Mouse (Mus musculus): ENCODE measurements around the gene Gm26602. TPM values are rescaled to one million over a fixed set of nuclear protein-coding genes. Genes with fewer than 3 reads are reported as not detected.

Gm26602 gene
- 3.7 TPM for polyA plus RNA-seq (2017; shearing (Covaris generic))

GRCm38 (mm10) chr10:79910556-79910955, at the start of gene Gm26602:
Gene Gm26602 (plus strand): TSS chr10:79910856.

GRCm38 (mm10) chr10:79874290-79874862, 36.3 kb upstream of the Gm26602 start, which contains the start of the genes Prtn3 and Plppr3:
Gene Prtn3 (plus strand): TSS chr10:79874476.
Gene Plppr3 (minus strand): TSS chr10:79874634.

GRCm38 (mm10) chr10:79886054-79886453, 24.6 kb upstream of the Gm26602 start, which contains the start of gene Elane:
Gene Elane (plus strand): TSS chr10:79886247.

GRCm38 (mm10) chr10:79890670-79891069, 20.0 kb upstream of the Gm26602 start, which contains the start of gene Cfd:
Gene Cfd (plus strand): TSS chr10:79890853.

GRCm38 (mm10) chr10:79908167-79909091, 2.2 kb upstream of the Gm26602 start, which contains the start of gene Med16:
Gene Med16 (minus strand): TSS chr10:79908923.

GRCm38 (mm10) chr10:79916808-79917531, 6.3 kb downstream of the Gm26602 start, which contains the start of gene Kiss1r:
Gene Kiss1r (plus strand): TSS chr10:79916971.

GRCm38 (mm10) chr10:79920958-79921535, 10.4 kb downstream of the Gm26602 start, which contains the start of gene R3hdm4:
Gene R3hdm4 (minus strand): TSS chr10:79921208.

GRCm38 (mm10) chr10:79926491-79927323, 16.1 kb downstream of the Gm26602 start, which contains the start of gene Arid3a:
Gene Arid3a (plus strand): TSS chr10:79927043.

GRCm38 (mm10) chr10:79959847-79960601, 49.4 kb downstream of the Gm26602 start, which contains the start of gene Wdr18:
Gene Wdr18 (plus strand): TSS chr10:79960152.

Other genes with a start within 250 kb of the Gm26602 start
- gene Madcam1, start 246.3 kb upstream of the Gm26602 start, polyA plus RNA-seq (2017; shearing (Covaris generic)): 0.40 TPM
- gene Tpgs1, start 241.5 kb upstream of the Gm26602 start, polyA plus RNA-seq (2017; shearing (Covaris generic)): 29.7 TPM
- 12.9 TPM for gene Cdc34, start 228.7 kb upstream of the Gm26602 start, polyA plus RNA-seq (2017; shearing (Covaris generic))
- gene Gzmm, start 221.8 kb upstream of the Gm26602 start, polyA plus RNA-seq (2017; shearing (Covaris generic)): 0.63 TPM
- 186 TPM for gene Bsg, start 206.4 kb upstream of the Gm26602 start, polyA plus RNA-seq (2017; shearing (Covaris generic))
- not detected for gene Hcn2, start 194.2 kb upstream of the Gm26602 start, polyA plus RNA-seq (2017; shearing (Covaris generic))
- gene Polrmt, start 164.3 kb upstream of the Gm26602 start, polyA plus RNA-seq (2017; shearing (Covaris generic)): 35.6 TPM
- not detected for gene Fgf22, start 155.8 kb upstream of the Gm26602 start, polyA plus RNA-seq (2017; shearing (Covaris generic))
- 4.2 TPM for gene Rnf126, start 143.9 kb upstream of the Gm26602 start, polyA plus RNA-seq (2017; shearing (Covaris generic))
- gene Fstl3, start 133.6 kb upstream of the Gm26602 start, polyA plus RNA-seq (2017; shearing (Covaris generic)): 0.52 TPM
- gene Prss57, start 119.9 kb upstream of the Gm26602 start, polyA plus RNA-seq (2017; shearing (Covaris generic)): not detected
- gene Palm, start 117.3 kb upstream of the Gm26602 start, polyA plus RNA-seq (2017; shearing (Covaris generic)): 0.27 TPM
- not detected for gene Misp, start 89.9 kb upstream of the Gm26602 start, polyA plus RNA-seq (2017; shearing (Covaris generic))
- 357 TPM for gene Ptbp1, start 56.4 kb upstream of the Gm26602 start, polyA plus RNA-seq (2017; shearing (Covaris generic))
- not detected for gene Prtn3, start 36.4 kb upstream of the Gm26602 start, polyA plus RNA-seq (2017; shearing (Covaris generic))
- gene Plppr3, start 36.2 kb upstream of the Gm26602 start, polyA plus RNA-seq (2017; shearing (Covaris generic)): 5.6 TPM
- gene Elane, start 24.6 kb upstream of the Gm26602 start, polyA plus RNA-seq (2017; shearing (Covaris generic)): not detected
- gene Cfd, start 20.0 kb upstream of the Gm26602 start, polyA plus RNA-seq (2017; shearing (Covaris generic)): not detected
- 18.3 TPM for gene Med16, start 1.9 kb upstream of the Gm26602 start, polyA plus RNA-seq (2017; shearing (Covaris generic))
- gene Kiss1r, start 6.1 kb downstream of the Gm26602 start, polyA plus RNA-seq (2017; shearing (Covaris generic)): 0.24 TPM
- gene R3hdm4, start 10.4 kb downstream of the Gm26602 start, polyA plus RNA-seq (2017; shearing (Covaris generic)): 205 TPM
- 7.4 TPM for gene Arid3a, start 16.2 kb downstream of the Gm26602 start, polyA plus RNA-seq (2017; shearing (Covaris generic))
- gene Wdr18, start 49.3 kb downstream of the Gm26602 start, polyA plus RNA-seq (2017; shearing (Covaris generic)): 79.7 TPM
- 0.22 TPM for gene Grin3b, start 59.9 kb downstream of the Gm26602 start, polyA plus RNA-seq (2017; shearing (Covaris generic))
- 3.8 TPM for gene Tmem259, start 73.5 kb downstream of the Gm26602 start, polyA plus RNA-seq (2017; shearing (Covaris generic))
- 1,134 TPM for gene Cnn2, start 77.7 kb downstream of the Gm26602 start, polyA plus RNA-seq (2017; shearing (Covaris generic))
- 62.4 TPM for gene Abca7, start 85.6 kb downstream of the Gm26602 start, polyA plus RNA-seq (2017; shearing (Covaris generic))
- gene Arhgap45, start 105.8 kb downstream of the Gm26602 start, polyA plus RNA-seq (2017; shearing (Covaris generic)): 911 TPM
- gene Polr2e, start 128.9 kb downstream of the Gm26602 start, polyA plus RNA-seq (2017; shearing (Covaris generic)): 250 TPM
- gene Gpx4, start 136.3 kb downstream of the Gm26602 start, polyA plus RNA-seq (2017; shearing (Covaris generic)): 504 TPM
- 71.4 TPM for gene Sbno2, start 194.7 kb downstream of the Gm26602 start, polyA plus RNA-seq (2017; shearing (Covaris generic))
- 10.0 TPM for gene Stk11, start 204.9 kb downstream of the Gm26602 start, polyA plus RNA-seq (2017; shearing (Covaris generic))
- gene Atp5d, start 227.8 kb downstream of the Gm26602 start, polyA plus RNA-seq (2017; shearing (Covaris generic)): 362 TPM
- 2.3 TPM for gene Cbarp, start 230.0 kb downstream of the Gm26602 start, polyA plus RNA-seq (2017; shearing (Covaris generic))
- gene Midn, start 237.4 kb downstream of the Gm26602 start, polyA plus RNA-seq (2017; shearing (Covaris generic)): 1.5 TPM

Data from CD4-positive, CD25-positive, alpha-beta regulatory T cell, adult 9 weeks (primary cell).